Mouse (Mus musculus) lung, adult 2 months (tissue): ENCODE measurements around the gene Ptpn5.

ENCODE experiments used
- CTCF ChIP-seq: fragments of 200-500 bp; IDR thresholded peaks from 2 replicates; pipeline ENCODE4 v1.5.1; 2011; ENCODE audit warnings: mild to moderate bottlenecking, low read length, control low read depth; ENCODE audit not compliant: insufficient read depth
- POLR2A ChIP-seq: fragments of 200-500 bp; IDR thresholded peaks from 2 replicates; pipeline ENCODE4 v1.6.1; 2011; ENCODE audit warnings: low read depth, mild to moderate bottlenecking, control low read depth, low read length, borderline replicate concordance; ENCODE audit errors: extremely low read depth

DNA sequence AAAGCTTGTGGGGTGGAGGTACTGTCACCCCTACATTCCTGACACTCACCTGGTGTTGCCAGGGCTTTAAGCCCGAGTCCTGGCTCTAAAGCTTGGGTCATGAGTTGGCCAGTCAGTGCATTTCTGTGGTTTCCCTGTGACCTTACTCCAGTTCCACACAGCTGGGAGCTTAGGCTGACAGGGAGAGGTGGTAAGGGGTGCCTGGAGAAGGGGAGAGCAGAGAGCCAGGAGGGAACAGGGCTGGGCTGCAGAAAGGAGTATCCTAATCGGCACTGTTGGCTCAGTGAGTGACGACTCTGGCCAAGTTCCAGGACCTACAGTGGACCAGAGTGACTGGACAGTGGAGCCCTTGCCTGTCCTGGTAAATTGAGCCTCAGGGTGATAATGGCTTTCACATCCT is 81.2 kb downstream of the Ptpn5 start:
- TF ChIP-seq POLR2A (no peak), CTCF (no peak)
